Mouse (Mus musculus) mature B cell (primary cell): ENCODE measurements around the gene Mtln.

Experiments
- in situ Hi-C: fragments of 300-500 bp; cut with MboI; formaldehyde crosslinking; loops from 2 replicates; pipeline ENCODE4 v1.14.3; 2019

Gene Mtln

GRCm38 (mm10) chr2:127791919-127792603, at the start of gene Mtln:
Mtln (minus strand) TSS chr2:127792488.
- in situ Hi-C loops, result no loop called here

GRCm38 (mm10) chr2:127841402-127841801, 49.1 kb upstream of the Mtln start:
- in situ Hi-C loops, result no loop called here

GRCm38 (mm10) chr2:127839425-127839824, 47.1 kb upstream of the Mtln start:
- in situ Hi-C loops, result no loop called here

- in situ Hi-C loops, result no loop called here
Measured at GRCm38 (mm10) chr2:127838576-127838975, 46.3 kb upstream of the Mtln start, which contains the start of gene Acoxl. Acoxl (plus strand) TSS chr2:127838876.

DNA sequence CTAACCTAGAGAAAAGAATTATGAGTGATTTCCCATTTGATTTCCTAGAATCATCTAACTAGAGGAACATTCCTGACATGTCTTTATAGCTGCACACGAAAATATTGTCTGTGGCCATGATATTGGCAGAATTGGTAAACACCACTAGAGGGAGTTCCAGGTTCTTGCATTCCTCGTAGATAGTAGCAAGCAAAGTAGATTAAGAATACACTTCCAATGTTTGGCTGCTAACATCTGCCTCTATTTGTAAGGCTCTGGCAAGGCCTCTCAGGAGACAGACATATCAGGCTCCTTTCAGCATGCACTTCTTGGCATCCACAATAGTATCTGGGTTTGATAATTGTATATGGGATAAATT, 40.5 kb upstream of the Mtln start:
- in situ Hi-C loops, result no loop called here

- in situ Hi-C loops, result no loop called here
Measured at GRCm38 (mm10) chr2:127832103-127832832, 40.0 kb upstream of the Mtln start.

GRCm38 (mm10) chr2:127831401-127832102, 39.3 kb upstream of the Mtln start, which contains the start of gene Bub1:
Bub1 (minus strand) TSS chr2:127831865.
- in situ Hi-C loops, result no loop called here

GRCm38 (mm10) chr2:127789651-127790270, 2.5 kb downstream of the Mtln start:
- in situ Hi-C loops, result no loop called here

- in situ Hi-C loops, result no loop called here
Measured at GRCm38 (mm10) chr2:127789138-127789537, 3.1 kb downstream of the Mtln start.

DNA sequence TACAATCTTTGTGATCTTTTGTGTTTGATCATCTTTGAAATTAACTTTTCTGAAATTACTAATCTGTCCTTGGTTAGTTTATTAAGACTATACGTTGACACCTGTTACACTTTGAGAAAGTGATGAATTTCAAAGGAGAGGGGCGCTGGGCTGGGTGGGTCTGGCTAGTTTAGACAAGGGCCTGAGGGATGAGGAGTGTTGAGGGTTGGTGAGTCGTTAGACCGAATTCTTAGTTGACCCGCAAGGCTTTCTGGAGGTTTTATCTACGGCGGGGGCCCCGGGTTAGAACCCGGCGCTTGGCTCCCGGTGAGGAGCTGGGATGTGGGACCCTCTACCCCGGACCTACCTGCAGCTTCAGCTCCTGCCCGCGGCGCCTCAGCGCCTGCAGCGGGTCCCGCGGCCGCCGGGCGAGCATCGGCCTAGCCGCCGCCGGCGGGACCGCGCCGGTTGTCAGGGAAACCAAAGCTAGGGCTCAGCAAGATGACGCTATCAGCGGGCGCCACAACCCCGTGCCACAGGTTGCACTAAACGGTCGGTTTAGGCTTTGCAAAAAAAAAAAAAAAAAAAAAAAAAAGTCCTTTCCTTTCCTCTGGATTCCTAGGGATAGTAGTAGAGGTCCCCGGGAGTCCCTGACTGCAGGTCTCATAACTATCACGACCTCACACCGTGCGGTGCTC, 3.7 kb downstream of the Mtln start, which contains the start of gene Nphp1:
Gene Nphp1, minus strand, starts transcription at position 458 of the 677 bp plus-strand sequence.
- in situ Hi-C loops, result no loop called here

GRCm38 (mm10) chr2:127787226-127787625, 5.1 kb downstream of the Mtln start:
- in situ Hi-C loops, result no loop called here

DNA sequence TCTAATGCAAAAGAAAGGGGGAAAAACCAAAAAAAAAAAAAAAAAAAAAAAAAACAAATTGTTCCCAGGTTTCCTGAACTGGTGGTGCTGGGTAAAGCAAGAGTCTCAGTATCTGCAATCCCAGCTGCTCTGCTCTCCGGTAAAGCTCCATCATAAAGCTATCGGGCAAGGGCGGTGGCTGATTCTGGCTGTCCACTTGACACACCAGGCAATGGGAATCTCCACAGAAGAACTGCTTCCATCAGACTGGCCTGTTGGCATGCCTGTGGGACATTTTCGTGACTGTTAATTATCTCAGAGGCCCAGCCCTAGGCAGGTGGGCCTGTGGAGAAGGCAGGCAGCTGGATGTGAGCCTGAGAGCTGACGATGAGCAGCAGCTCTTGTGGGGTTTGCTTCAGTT, 13.8 kb downstream of the Mtln start:
- in situ Hi-C loops, result no loop called here

DNA sequence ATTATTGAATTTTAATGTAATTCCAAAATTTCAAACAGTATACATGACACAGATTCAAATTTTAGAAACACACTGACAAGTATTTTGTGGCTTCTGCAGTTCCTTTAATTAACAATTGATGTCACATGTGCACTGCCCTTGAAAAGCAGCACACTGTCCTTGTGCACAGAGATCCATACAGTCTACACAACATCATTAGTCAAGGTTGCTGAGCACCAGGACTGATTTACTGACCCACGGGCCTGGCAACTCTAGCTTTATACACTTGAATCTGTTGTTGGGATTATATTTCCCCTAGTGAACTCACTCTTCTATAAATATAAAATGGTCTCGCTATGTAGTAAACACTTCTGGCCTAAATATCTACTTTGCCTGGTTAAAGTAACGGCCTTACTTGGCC, 17.3 kb downstream of the Mtln start:
- in situ Hi-C loops, result no loop called here

GRCm38 (mm10) chr2:127774578-127774941, 17.7 kb downstream of the Mtln start:
- in situ Hi-C loops, result no loop called here

- in situ Hi-C loops, result no loop called here
Measured at GRCm38 (mm10) chr2:127773938-127774577, 18.2 kb downstream of the Mtln start.

DNA sequence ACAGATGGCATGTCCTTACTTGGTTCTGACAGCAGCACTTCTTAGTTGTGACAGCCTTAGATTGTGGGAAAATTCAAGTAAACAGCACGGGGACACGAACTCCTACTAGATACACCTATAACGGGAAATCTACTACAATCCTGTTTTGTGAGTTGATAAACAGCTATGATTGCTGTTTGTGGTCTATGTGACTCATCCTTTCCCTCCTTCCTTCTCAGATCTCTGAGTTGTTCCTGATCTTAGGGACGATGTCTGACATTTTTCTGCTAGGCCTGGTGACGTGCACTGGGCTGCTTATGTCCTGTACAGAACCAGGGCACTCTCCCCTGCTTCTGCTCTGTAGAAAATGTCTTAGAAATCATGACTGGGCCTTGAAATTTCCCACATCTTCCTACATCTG, 30.7 kb downstream of the Mtln start:
- in situ Hi-C loops, result no loop called here

DNA sequence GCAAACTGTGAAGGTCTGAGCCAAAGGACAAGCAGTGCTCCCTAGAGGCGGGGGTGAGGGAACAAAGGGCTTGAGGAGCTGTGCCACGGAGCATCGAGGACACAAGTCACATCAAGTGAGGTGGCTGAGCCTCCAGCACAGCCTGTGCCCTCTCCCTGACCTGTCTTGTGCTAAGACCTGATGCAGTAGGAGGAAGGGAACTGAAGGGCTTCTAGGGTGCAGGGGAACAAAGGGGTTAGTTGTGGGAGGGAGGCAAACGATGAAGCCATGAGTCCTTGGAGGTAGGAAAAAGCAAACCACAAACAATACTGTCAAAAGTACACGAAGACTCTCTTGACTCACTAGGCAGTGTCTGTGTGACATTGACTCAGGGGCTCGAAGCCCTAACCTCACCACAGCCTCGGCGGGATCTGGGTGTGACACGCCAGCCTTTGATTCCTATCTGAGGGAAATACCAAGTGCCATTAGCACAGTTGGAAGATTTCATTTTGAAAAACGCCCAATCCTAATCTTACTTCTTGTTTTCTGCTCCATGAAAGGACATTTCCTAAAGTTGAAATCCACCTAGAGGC, 31.8 kb downstream of the Mtln start:
- in situ Hi-C loops, result no loop called here

GRCm38 (mm10) chr2:127760014-127760413, 32.3 kb downstream of the Mtln start:
- in situ Hi-C loops, result no loop called here

GRCm38 (mm10) chr2:127759157-127759880, 33.0 kb downstream of the Mtln start:
- in situ Hi-C loops, result no loop called here

- in situ Hi-C loops, result no loop called here
Measured at GRCm38 (mm10) chr2:127757171-127757570, 35.1 kb downstream of the Mtln start.
